Mouse (Mus musculus): ENCODE measurements around the gene Snrpd3.

- peak; percentile 99 for TF ChIP-seq CTCF (IDR thresholded peaks at IDR 0.05; ENCODE audit: low read depth)
- TF ChIP-seq EP300 (IDR thresholded peaks at IDR 0.05; ENCODE audit: low read depth): no peak
These were observed 68.7 kb downstream of the Snrpd3 start for GRCm38 (mm10) chr10:75585876-75586552.

All from liver, postnatal 0 days (tissue).